Mouse (Mus musculus): ENCODE data around the gene Rps6ka1. TPM values are rescaled to one million over a fixed set of nuclear protein-coding genes. Genes with fewer than 3 reads are reported as not detected.
A peak's percentile ranks its signal among the peaks of the same experiment; 100 is the strongest.

Gene Rps6ka1
- polyA plus RNA-seq, 1 experiment from 2014 or later: 66.5 TPM

GRCm38 (mm10) chr4:133813992-133814803, 73.4 kb downstream of the Rps6ka1 start:
- H3K4me2 ChIP-seq: peak overlapping the region; percentile 73
- DNase-seq (ENCODE audit: low spot score): peak; percentile 90
- H3K27ac ChIP-seq (ENCODE audit: low read depth, low read length): peak overlapping the region; percentile 100
- H3K36me3 ChIP-seq (ENCODE audit: control insufficient read depth, insufficient read depth, low read length): no peaks in the 10 kb centered on the region
- peaks cover 19% of the 10 kb centered on the region for H3K4me1 ChIP-seq (replicated peaks; ENCODE audit: control insufficient read depth, insufficient read depth, low read length)
- ATAC-seq (replicated peaks; ENCODE audit: low FRiP score): peak; percentile 74
- H3K4me3 ChIP-seq (ENCODE audit: low read depth, low read length): peak overlapping the region; percentile 71
- H3K27me3 ChIP-seq (replicated peaks; ENCODE audit: control insufficient read depth, insufficient read depth, low read length): no peaks in the 10 kb centered on the region
- H3K9me3 ChIP-seq (ENCODE audit: control insufficient read depth, low read length): no peaks in the 10 kb centered on the region
- H3K9ac ChIP-seq (ENCODE audit: low read depth, low read length): peak overlapping the region; percentile 93
- WGBS: under 1% methylated on average over 61 of the region's 80 CpGs

- Histone ChIP-seq H3K4me1 (replicated peaks; ENCODE audit: control insufficient read depth, insufficient read depth, low read length) (peaks cover 19% of the 10 kb centered on the region), H3K27me3 (replicated peaks; ENCODE audit: control insufficient read depth, insufficient read depth, low read length) (no peaks in the 10 kb centered on the region), H3K9ac (ENCODE audit: low read depth, low read length) (peak overlapping the region; percentile 93), H3K27ac (ENCODE audit: low read depth, low read length) (peak overlapping the region; percentile 100), H3K9me3 (ENCODE audit: control insufficient read depth, low read length) (no peaks in the 10 kb centered on the region), H3K4me3 (ENCODE audit: low read depth, low read length) (peak overlapping the region; percentile 71), H3K36me3 (ENCODE audit: control insufficient read depth, insufficient read depth, low read length) (no peaks in the 10 kb centered on the region), H3K4me2 (peak overlapping the region; percentile 73)
- ATAC-seq (replicated peaks; ENCODE audit: low FRiP score) (peak; percentile 85), DNase-seq (ENCODE audit: low spot score) (peak; percentile 96)
- WGBS: under 1% methylated on average over 81 of the region's 101 CpGs
Observed at GRCm38 (mm10) chr4:133813174-133813991, 74.2 kb downstream of the Rps6ka1 start.

- no peaks in the 10 kb centered on the region for H3K9me3 ChIP-seq (ENCODE audit: control insufficient read depth, low read length)
- ATAC-seq (replicated peaks; ENCODE audit: low FRiP score) (no peak), DNase-seq (ENCODE audit: low spot score) (no peak)
- H3K36me3 ChIP-seq (ENCODE audit: control insufficient read depth, insufficient read depth, low read length): no peaks in the 10 kb centered on the region
- H3K4me3 ChIP-seq (ENCODE audit: low read depth, low read length): no peak overlapping the region
- no peaks in the 10 kb centered on the region; the same call in 1 of the 2 replicates for H3K4me1 ChIP-seq (replicated peaks; ENCODE audit: control insufficient read depth, insufficient read depth, low read length)
- no peak overlapping the region for H3K27ac ChIP-seq (ENCODE audit: low read depth, low read length)
- no peak overlapping the region for H3K9ac ChIP-seq (ENCODE audit: low read depth, low read length)
- H3K27me3 ChIP-seq (replicated peaks; ENCODE audit: control insufficient read depth, insufficient read depth, low read length): no peaks in the 10 kb centered on the region
- no peak overlapping the region for H3K4me2 ChIP-seq
- WGBS: 61% methylated on average over 15 of the region's 15 CpGs
Observed at GRCm38 (mm10) chr4:133804401-133805263, 83.0 kb downstream of the Rps6ka1 start.

GRCm38 (mm10) chr4:133800589-133800988, 87.0 kb downstream of the Rps6ka1 start:
- no peak overlapping the region for H3K4me3 ChIP-seq (ENCODE audit: low read depth, low read length)
- no peaks in the 10 kb centered on the region for H3K27me3 ChIP-seq (replicated peaks; ENCODE audit: control insufficient read depth, insufficient read depth, low read length)
- WGBS: 35% methylated on average over 3 of the region's 6 CpGs
- no peak for DNase-seq (ENCODE audit: low spot score)
- H3K9ac ChIP-seq (ENCODE audit: low read depth, low read length): no peak overlapping the region
- no peak for ATAC-seq (replicated peaks; ENCODE audit: low FRiP score)
- no peak overlapping the region for H3K27ac ChIP-seq (ENCODE audit: low read depth, low read length)
- H3K4me1 ChIP-seq (replicated peaks; ENCODE audit: control insufficient read depth, insufficient read depth, low read length): no peaks in the 10 kb centered on the region; the same call in 1 of the 2 replicates
- no peaks in the 10 kb centered on the region for H3K36me3 ChIP-seq (ENCODE audit: control insufficient read depth, insufficient read depth, low read length)
- H3K4me2 ChIP-seq: no peak overlapping the region
- no peaks in the 10 kb centered on the region for H3K9me3 ChIP-seq (ENCODE audit: control insufficient read depth, low read length)

Other genes with a start within 250 kb of the Rps6ka1 start
- gene Zdhhc18, start 237.6 kb downstream of the Rps6ka1 start, polyA plus RNA-seq (2014; fragmentation: Nextera tagmentation; extraction: Ambion mirVana): 2.1 and 3.1 TPM in 2 replicates
- gene Pigv, start 215.2 kb downstream of the Rps6ka1 start, polyA plus RNA-seq (2014; fragmentation: Nextera tagmentation; extraction: Ambion mirVana): 10.7 and 15.0 TPM in 2 replicates
- gene Arid1a, start 131.0 kb downstream of the Rps6ka1 start, polyA plus RNA-seq (2014; fragmentation: Nextera tagmentation; extraction: Ambion mirVana): 26.6 and 32.4 TPM in 2 replicates
- 1,890 and 1,897 TPM in 2 replicates for gene Hmgn2, start 80.9 kb upstream of the Rps6ka1 start, polyA plus RNA-seq (2014; fragmentation: Nextera tagmentation; extraction: Ambion mirVana)
- 30.9 and 39.0 TPM in 2 replicates for gene Dhdds, start 113.1 kb upstream of the Rps6ka1 start, polyA plus RNA-seq (2014; fragmentation: Nextera tagmentation; extraction: Ambion mirVana)
- gene Lin28a, start 131.0 kb upstream of the Rps6ka1 start, polyA plus RNA-seq (2014; fragmentation: Nextera tagmentation; extraction: Ambion mirVana): 5.8 TPM in 2 replicates
- gene Zfp683, start 166.0 kb upstream of the Rps6ka1 start, polyA plus RNA-seq (2014; fragmentation: Nextera tagmentation; extraction: Ambion mirVana): not detected in 2 replicates
- gene Crybg2, start 173.0 kb upstream of the Rps6ka1 start, polyA plus RNA-seq (2014; fragmentation: Nextera tagmentation; extraction: Ambion mirVana): 1.2 and 1.7 TPM in 2 replicates
- 16.4 TPM in 2 replicates for gene Cd52, start 207.3 kb upstream of the Rps6ka1 start, polyA plus RNA-seq (2014; fragmentation: Nextera tagmentation; extraction: Ambion mirVana)
- 5.6 and 7.0 TPM in 2 replicates for gene Ubxn11, start 214.8 kb upstream of the Rps6ka1 start, polyA plus RNA-seq (2014; fragmentation: Nextera tagmentation; extraction: Ambion mirVana)
- 257 and 281 TPM in 2 replicates for gene Sh3bgrl3, start 241.0 kb upstream of the Rps6ka1 start, polyA plus RNA-seq (2014; fragmentation: Nextera tagmentation; extraction: Ambion mirVana)